Mouse (Mus musculus): Measurements from ENCODE around the gene Ncoa7. TPM values are rescaled to one million over a fixed set of nuclear protein-coding genes. Genes with fewer than 3 reads are reported as not detected.
A peak's percentile ranks its signal among the peaks of the same experiment; 100 is the strongest.
"Not testable (repeated sequence)": the region's sequence is repeated elsewhere in the genome, so short reads cannot be mapped to it uniquely, and the experiment has no call there.

Gene Ncoa7
- polyA plus RNA-seq, 1 experiment from 2014 or later: 10.6 TPM

DNA sequence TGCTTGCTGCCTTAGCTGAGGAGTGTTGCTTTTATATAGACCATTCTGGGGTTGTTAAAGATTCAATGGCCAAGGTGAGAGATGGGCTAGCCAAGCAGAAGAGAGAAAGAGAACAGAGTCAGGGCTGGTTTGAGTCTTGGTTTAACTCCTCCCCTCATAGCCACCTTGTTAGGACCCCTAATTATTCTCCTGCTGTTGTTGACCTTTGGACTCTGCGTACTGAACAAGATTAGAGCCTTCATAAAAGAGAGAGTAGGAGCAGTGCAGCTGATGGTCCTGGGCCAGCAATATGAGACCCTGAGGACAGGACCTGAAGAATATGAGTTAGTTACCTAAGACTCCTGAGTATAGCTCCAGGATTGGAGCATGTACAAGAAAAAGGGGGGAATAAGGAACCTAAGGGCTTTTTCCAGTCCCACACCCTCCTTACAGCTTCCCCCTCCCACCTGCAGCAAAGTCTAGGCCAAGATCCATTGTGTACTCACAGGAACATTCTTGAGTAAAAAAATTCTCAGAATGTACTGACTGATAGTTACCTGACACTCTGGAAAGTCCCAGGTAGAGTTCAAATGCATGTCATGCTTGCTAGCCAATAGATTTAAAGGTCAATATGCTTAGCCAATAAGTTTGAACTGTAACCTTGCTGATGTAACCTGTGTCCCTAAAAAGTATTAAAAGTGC, 166.5 kb downstream of the Ncoa7 start:
- H3K27ac ChIP-seq (replicated peaks; ENCODE audit: low read depth, low read length); H3K27me3 ChIP-seq (replicated peaks; ENCODE audit: control insufficient read depth, insufficient read depth, low read length); H3K36me3 ChIP-seq (ENCODE audit: control insufficient read depth, insufficient read depth, low read length); H3K9me3 ChIP-seq (ENCODE audit: control insufficient read depth, low read length); H3K4me3 ChIP-seq (ENCODE audit: low read depth, low read length); H3K4me2 ChIP-seq (ENCODE audit: low read depth, low read length); DNase-seq (ENCODE audit: low spot score); H3K9ac ChIP-seq (ENCODE audit: low read depth, low read length); ATAC-seq (ENCODE audit: low read depth); H3K4me1 ChIP-seq (ENCODE audit: control insufficient read depth, insufficient read depth, low read length): not testable (repeated sequence)
- 71% methylated on average over 1 of the region's 1 CpGs for WGBS

DNA sequence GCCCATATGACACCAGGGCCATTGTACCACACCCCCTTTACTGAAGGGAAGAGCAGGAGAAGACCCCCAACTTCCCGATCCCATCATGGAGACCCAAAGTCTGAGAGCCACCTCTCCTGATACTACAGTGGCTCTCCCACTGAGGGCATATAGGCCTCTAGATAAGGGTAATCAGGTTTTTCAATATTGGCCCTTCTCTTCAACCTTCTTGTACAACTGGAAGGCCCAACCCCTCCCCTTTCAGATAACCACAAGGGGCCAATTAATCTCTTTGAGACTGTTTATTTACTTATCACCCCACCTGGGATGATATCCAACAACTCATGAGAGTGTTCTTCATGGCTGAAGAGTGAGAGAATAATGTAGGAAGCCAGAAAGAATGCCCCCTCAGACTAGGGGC, 170.4 kb downstream of the Ncoa7 start:
- Histone ChIP-seq H3K36me3 (ENCODE audit: control insufficient read depth, insufficient read depth, low read length) (no peaks in the 10 kb centered on the region), H3K4me2 (ENCODE audit: low read depth, low read length) (no peak overlapping the region), H3K4me1 (ENCODE audit: control insufficient read depth, insufficient read depth, low read length) (no peaks in the 10 kb centered on the region), H3K9ac (ENCODE audit: low read depth, low read length) (no peak overlapping the region), H3K27ac (replicated peaks; ENCODE audit: low read depth, low read length) (no peak overlapping the region), H3K4me3 (ENCODE audit: low read depth, low read length) (no peak overlapping the region), H3K27me3 (replicated peaks; ENCODE audit: control insufficient read depth, insufficient read depth, low read length) (no peaks in the 10 kb centered on the region), H3K9me3 (ENCODE audit: control insufficient read depth, low read length) (no peaks in the 10 kb centered on the region)
- DNase-seq (ENCODE audit: low spot score): no peak
- WGBS: 100% methylated on average over 1 of the region's 1 CpGs
- ATAC-seq (ENCODE audit: low read depth): no peak

DNA sequence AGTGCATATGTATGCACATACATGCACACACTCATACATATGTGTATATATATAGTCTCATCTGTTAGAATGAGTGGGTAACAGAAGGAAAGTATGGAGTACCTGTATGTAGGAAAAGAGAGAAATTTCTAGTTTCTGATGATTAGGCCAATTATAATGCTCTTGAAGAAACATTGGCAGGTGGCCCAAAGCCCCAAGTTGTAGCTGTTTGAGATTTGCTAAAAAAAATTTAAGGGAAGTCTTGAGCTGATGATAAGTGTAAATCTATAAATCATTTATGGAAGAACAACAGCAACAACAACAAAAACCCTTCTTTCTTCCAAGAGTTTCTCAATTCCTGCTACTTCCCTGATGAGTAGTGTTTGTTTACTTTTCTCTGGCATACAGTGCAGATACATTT, 173.1 kb downstream of the Ncoa7 start:
- Histone ChIP-seq H3K27ac (replicated peaks; ENCODE audit: low read depth, low read length) (no peak overlapping the region), H3K4me1 (ENCODE audit: control insufficient read depth, insufficient read depth, low read length) (no peaks in the 10 kb centered on the region), H3K4me3 (ENCODE audit: low read depth, low read length) (no peak overlapping the region), H3K9ac (ENCODE audit: low read depth, low read length) (no peak overlapping the region), H3K27me3 (replicated peaks; ENCODE audit: control insufficient read depth, insufficient read depth, low read length) (no peaks in the 10 kb centered on the region), H3K4me2 (ENCODE audit: low read depth, low read length) (no peak overlapping the region), H3K36me3 (ENCODE audit: control insufficient read depth, insufficient read depth, low read length) (no peaks in the 10 kb centered on the region), H3K9me3 (ENCODE audit: control insufficient read depth, low read length) (no peaks in the 10 kb centered on the region)
- ATAC-seq (ENCODE audit: low read depth): no peak
- no peak for DNase-seq (ENCODE audit: low spot score)

DNA sequence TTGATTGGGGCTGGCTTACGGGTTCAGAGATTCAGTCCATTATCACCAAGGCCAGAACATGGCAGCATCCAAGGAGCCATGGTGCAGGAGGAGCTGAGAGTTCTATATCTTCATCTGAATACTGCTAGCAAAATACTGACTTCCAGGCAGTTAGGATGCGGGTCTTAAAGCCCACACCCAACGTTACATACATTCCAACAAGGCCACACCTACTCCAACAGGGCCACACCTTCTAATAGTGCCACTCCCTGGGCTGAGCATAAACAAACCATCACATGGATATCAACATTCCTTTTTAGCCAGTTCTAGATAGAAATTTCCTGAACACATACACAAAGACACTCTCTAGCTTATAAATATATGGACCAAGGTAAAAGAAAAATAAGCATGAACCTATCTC, 173.6 kb downstream of the Ncoa7 start, which contains the start of gene Hint3:
TSS of gene Hint3 (minus strand) at position 120 of the 400 bp plus-strand sequence.
- 89% methylated on average over 3 of the region's 3 CpGs for WGBS
- ATAC-seq (ENCODE audit: low read depth): no peak
- no peak within 1 kb of the TSS for H3K9ac ChIP-seq (ENCODE audit: low read depth, low read length)
- H3K36me3 ChIP-seq (ENCODE audit: control insufficient read depth, insufficient read depth, low read length): no peaks in the 10 kb centered on the region
- no peak within 1 kb of the TSS for H3K4me2 ChIP-seq (ENCODE audit: low read depth, low read length)
- no peak within 1 kb of the TSS for H3K4me3 ChIP-seq (ENCODE audit: low read depth, low read length)
- DNase-seq (ENCODE audit: low spot score): no peak
- no peaks in the 10 kb centered on the region for H3K27me3 ChIP-seq (replicated peaks; ENCODE audit: control insufficient read depth, insufficient read depth, low read length)
- no peaks in the 10 kb centered on the region for H3K9me3 ChIP-seq (ENCODE audit: control insufficient read depth, low read length)
- no peak within 1 kb of the TSS for H3K27ac ChIP-seq (replicated peaks; ENCODE audit: low read depth, low read length)
- no peaks in the 10 kb centered on the region for H3K4me1 ChIP-seq (ENCODE audit: control insufficient read depth, insufficient read depth, low read length)

GRCm38 (mm10) chr10:30628444-30628843, 174.7 kb downstream of the Ncoa7 start:
- not testable (repeated sequence) for H3K27me3 ChIP-seq (replicated peaks; ENCODE audit: control insufficient read depth, insufficient read depth, low read length); H3K27ac ChIP-seq (replicated peaks; ENCODE audit: low read depth, low read length); H3K9me3 ChIP-seq (ENCODE audit: control insufficient read depth, low read length); H3K4me3 ChIP-seq (ENCODE audit: low read depth, low read length); H3K36me3 ChIP-seq (ENCODE audit: control insufficient read depth, insufficient read depth, low read length); DNase-seq (ENCODE audit: low spot score); H3K4me2 ChIP-seq (ENCODE audit: low read depth, low read length); H3K9ac ChIP-seq (ENCODE audit: low read depth, low read length); ATAC-seq (ENCODE audit: low read depth); H3K4me1 ChIP-seq (ENCODE audit: control insufficient read depth, insufficient read depth, low read length)
- WGBS: 92% methylated on average over 11 of the region's 11 CpGs

- H3K9me3 ChIP-seq (ENCODE audit: control insufficient read depth, low read length): no peaks in the 10 kb centered on the region
- no peaks in the 10 kb centered on the region for H3K36me3 ChIP-seq (ENCODE audit: control insufficient read depth, insufficient read depth, low read length)
- no peak overlapping the region for H3K9ac ChIP-seq (ENCODE audit: low read depth, low read length)
- no peaks in the 10 kb centered on the region for H3K27me3 ChIP-seq (replicated peaks; ENCODE audit: control insufficient read depth, insufficient read depth, low read length)
- H3K4me3 ChIP-seq (ENCODE audit: low read depth, low read length): no peak overlapping the region
- H3K4me1 ChIP-seq (ENCODE audit: control insufficient read depth, insufficient read depth, low read length): no peaks in the 10 kb centered on the region
- DNase-seq (ENCODE audit: low spot score) (no peak), ATAC-seq (ENCODE audit: low read depth) (no peak)
- WGBS: 38% methylated on average over 1 of the region's 1 CpGs
- H3K27ac ChIP-seq (replicated peaks; ENCODE audit: low read depth, low read length): no peak overlapping the region
- H3K4me2 ChIP-seq (ENCODE audit: low read depth, low read length): no peak overlapping the region
Observed at GRCm38 (mm10) chr10:30627548-30627947, 175.6 kb downstream of the Ncoa7 start.

GRCm38 (mm10) chr10:30624161-30625019, 178.7 kb downstream of the Ncoa7 start:
- H3K27me3 ChIP-seq (replicated peaks; ENCODE audit: control insufficient read depth, insufficient read depth, low read length): no peaks in the 10 kb centered on the region
- no peak overlapping the region for H3K27ac ChIP-seq (replicated peaks; ENCODE audit: low read depth, low read length)
- 68% methylated on average over 5 of the region's 5 CpGs for WGBS
- H3K9ac ChIP-seq (ENCODE audit: low read depth, low read length): no peak overlapping the region
- H3K9me3 ChIP-seq (ENCODE audit: control insufficient read depth, low read length): no peaks in the 10 kb centered on the region
- H3K4me2 ChIP-seq (ENCODE audit: low read depth, low read length): no peak overlapping the region
- DNase-seq (ENCODE audit: low spot score) (peak; percentile 11), ATAC-seq (ENCODE audit: low read depth) (0 out of 2 replicates have a peak, but pooled peaks have one; percentile 37)
- no peak overlapping the region for H3K4me3 ChIP-seq (ENCODE audit: low read depth, low read length)
- H3K36me3 ChIP-seq (ENCODE audit: control insufficient read depth, insufficient read depth, low read length): no peaks in the 10 kb centered on the region
- H3K4me1 ChIP-seq (ENCODE audit: control insufficient read depth, insufficient read depth, low read length): no peaks in the 10 kb centered on the region

GRCm38 (mm10) chr10:30622928-30623327, 180.2 kb downstream of the Ncoa7 start:
- no peak overlapping the region for H3K4me3 ChIP-seq (ENCODE audit: low read depth, low read length)
- DNase-seq (ENCODE audit: low spot score): no peak
- ATAC-seq (ENCODE audit: low read depth): no peak

DNA sequence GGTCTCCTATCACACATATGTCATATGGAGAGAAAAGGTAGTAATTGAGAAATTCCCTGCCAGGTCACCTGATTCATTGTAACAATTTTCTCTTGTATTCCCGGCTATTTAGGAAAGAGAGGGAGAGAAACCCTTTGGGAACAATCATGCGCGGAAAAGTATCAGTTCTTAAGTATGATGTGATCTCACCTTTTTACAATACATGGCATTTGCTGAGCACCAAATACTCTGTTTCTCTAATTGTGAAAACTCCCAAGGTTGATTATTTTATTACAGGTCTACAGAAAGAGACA, 184.3 kb downstream of the Ncoa7 start:
- Histone ChIP-seq H3K36me3 (ENCODE audit: control insufficient read depth, insufficient read depth, low read length) (no peaks in the 10 kb centered on the region), H3K27me3 (replicated peaks; ENCODE audit: control insufficient read depth, insufficient read depth, low read length) (no peaks in the 10 kb centered on the region), H3K9ac (ENCODE audit: low read depth, low read length) (peak overlapping the region; percentile 77), H3K27ac (replicated peaks; ENCODE audit: low read depth, low read length) (peak overlapping the region; percentile 95), H3K4me3 (ENCODE audit: low read depth, low read length) (peak overlapping the region; percentile 68), H3K4me1 (ENCODE audit: control insufficient read depth, insufficient read depth, low read length) (no peaks in the 10 kb centered on the region), H3K4me2 (ENCODE audit: low read depth, low read length) (peak overlapping the region; percentile 72), H3K9me3 (ENCODE audit: control insufficient read depth, low read length) (no peaks in the 10 kb centered on the region)
- ATAC-seq (ENCODE audit: low read depth): no peak
- 34% methylated on average over 3 of the region's 3 CpGs for WGBS
- DNase-seq (ENCODE audit: low spot score): no peak

More at GRCm38 (mm10) chr10:30622928-30623327, 180.2 kb downstream of the Ncoa7 start:
- Histone ChIP-seq H3K9me3 (ENCODE audit: control insufficient read depth, low read length) (no peaks in the 10 kb centered on the region), H3K27me3 (replicated peaks; ENCODE audit: control insufficient read depth, insufficient read depth, low read length) (no peaks in the 10 kb centered on the region), H3K9ac (ENCODE audit: low read depth, low read length) (no peak overlapping the region), H3K36me3 (ENCODE audit: control insufficient read depth, insufficient read depth, low read length) (no peaks in the 10 kb centered on the region), H3K27ac (replicated peaks; ENCODE audit: low read depth, low read length) (no peak overlapping the region), H3K4me2 (ENCODE audit: low read depth, low read length) (no peak overlapping the region), H3K4me1 (ENCODE audit: control insufficient read depth, insufficient read depth, low read length) (no peaks in the 10 kb centered on the region)

Data from embryonic facial prominence, embryonic 14.5 days (tissue).